Mouse (Mus musculus) naive thymus-derived CD4-positive, alpha-beta T cell, adult 2 months (primary cell): ENCODE data around the gene Entpd7.

Experiments
- DNase-seq: peaks from one replicate; pipeline ENCODE4 v3.0.0-alpha.2; 2011; ENCODE audit warnings: low read depth

Entpd7 gene

GRCm38 (mm10) chr19:43771499-43771969 lies 82.1 kb downstream of the Entpd7 start:
- DNase-seq, result no peak

- DNase-seq, result no peak
These were observed 82.8 kb downstream of the Entpd7 start for GRCm38 (mm10) chr19:43772311-43772710.

- no peak for DNase-seq
These were observed 86.0 kb downstream of the Entpd7 start for GRCm38 (mm10) chr19:43775433-43775832.

- DNase-seq, result no peak
These were observed 87.1 kb downstream of the Entpd7 start for GRCm38 (mm10) chr19:43776561-43776960.

- no peak for DNase-seq
These were observed 87.8 kb downstream of the Entpd7 start for GRCm38 (mm10) chr19:43777308-43777707.

- DNase-seq, result no peak
These were observed 90.9 kb downstream of the Entpd7 start for GRCm38 (mm10) chr19:43780391-43780790.

GRCm38 (mm10) chr19:43781980-43782379 lies 92.5 kb downstream of the Entpd7 start, which contains the start of gene Abcc2:
Gene Abcc2 (plus strand): TSS chr19:43782192.
- DNase-seq, result no peak
